Mouse (Mus musculus): Measurements from ENCODE around the gene Tesmin.

The Tesmin gene

GRCm38 (mm10) chr19:3450714-3451113 is 62.1 kb downstream of the Tesmin start:
- DNase-seq, result no peak

GRCm38 (mm10) chr19:3451170-3451569 is 62.5 kb downstream of the Tesmin start:
- peak; percentile 77 for DNase-seq

- DNase-seq, result no peak
Measured at GRCm38 (mm10) chr19:3451649-3452048, 63.0 kb downstream of the Tesmin start.
